Mouse (Mus musculus) liver, adult 2 months (tissue): ENCODE results near the gene Vangl1.

Experiments used
- CTCF ChIP-seq: fragments of 200-500 bp; IDR thresholded peaks from 2 replicates; pipeline ENCODE4 v1.5.1; 2011; ENCODE audit warnings: low read depth, low read length, control low read depth
- POLR2A ChIP-seq: fragments of 200-500 bp; IDR thresholded peaks from 2 replicates; pipeline ENCODE4 v1.6.1; 2011; ENCODE audit warnings: low read length, control low read depth; ENCODE audit not compliant: insufficient read depth; ENCODE audit errors: extremely low read depth

DNA sequence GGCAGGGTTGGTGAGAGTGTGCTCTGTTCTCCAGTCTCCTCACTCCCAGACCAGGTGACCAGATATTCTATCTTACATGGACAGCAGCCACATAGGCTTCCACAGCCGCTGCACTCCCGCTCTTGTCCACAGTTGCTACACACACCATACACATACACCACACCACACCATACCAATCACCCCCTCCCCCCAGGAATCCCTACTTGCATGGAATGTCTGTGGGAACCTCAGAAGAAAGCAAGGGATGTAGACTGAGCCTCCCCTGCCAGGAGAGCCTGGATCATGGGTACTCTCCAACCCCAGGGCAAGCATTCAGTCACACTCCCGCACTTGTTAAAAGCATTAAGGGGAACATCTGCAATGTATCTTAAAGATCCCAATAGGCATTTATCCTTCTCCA, 48.4 kb upstream of the Vangl1 start:
- TF ChIP-seq POLR2A (no peak), CTCF (no peak)
